Mouse (Mus musculus) cerebellum, postnatal 10 days (tissue): ENCODE results near the gene Pde11a.

ENCODE experiments used
- DNase-seq, 2 experiments: peaks; one replicate each; pipeline ENCODE4 v3.0.0; 2021; ENCODE audit warnings: mixed read lengths in 2 of 2

Pde11a gene

GRCm38 (mm10) chr2:76338215-76339156, at the start of gene Pde11a:
Gene Pde11a (minus strand): TSS chr2:76338774.
- peak; percentile 26 to 42 for DNase-seq

- DNase-seq: no peak
Measured at GRCm38 (mm10) chr2:76386531-76386930, 48.0 kb upstream of the Pde11a start.

DNA sequence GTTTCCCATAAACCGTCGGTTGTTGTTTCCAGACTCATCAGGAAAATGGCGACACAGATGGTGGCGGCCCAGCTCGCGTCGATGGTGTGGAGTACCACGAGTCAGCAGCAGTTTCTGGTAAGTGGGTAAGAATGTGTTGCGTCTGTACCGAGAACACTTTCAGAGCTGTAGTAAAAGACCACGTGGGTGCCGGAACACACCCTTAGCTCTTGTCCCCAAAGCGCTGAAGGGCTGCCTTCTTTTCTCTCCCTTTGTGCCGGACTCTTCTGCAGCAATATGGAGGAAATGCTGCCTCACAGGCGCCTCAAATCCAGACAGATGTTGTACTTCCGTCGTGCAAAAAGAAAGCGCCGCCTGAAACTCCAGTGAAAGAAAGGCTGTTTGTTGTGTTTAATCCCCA, 40.1 kb upstream of the Pde11a start:
- DNase-seq: no peak

DNA sequence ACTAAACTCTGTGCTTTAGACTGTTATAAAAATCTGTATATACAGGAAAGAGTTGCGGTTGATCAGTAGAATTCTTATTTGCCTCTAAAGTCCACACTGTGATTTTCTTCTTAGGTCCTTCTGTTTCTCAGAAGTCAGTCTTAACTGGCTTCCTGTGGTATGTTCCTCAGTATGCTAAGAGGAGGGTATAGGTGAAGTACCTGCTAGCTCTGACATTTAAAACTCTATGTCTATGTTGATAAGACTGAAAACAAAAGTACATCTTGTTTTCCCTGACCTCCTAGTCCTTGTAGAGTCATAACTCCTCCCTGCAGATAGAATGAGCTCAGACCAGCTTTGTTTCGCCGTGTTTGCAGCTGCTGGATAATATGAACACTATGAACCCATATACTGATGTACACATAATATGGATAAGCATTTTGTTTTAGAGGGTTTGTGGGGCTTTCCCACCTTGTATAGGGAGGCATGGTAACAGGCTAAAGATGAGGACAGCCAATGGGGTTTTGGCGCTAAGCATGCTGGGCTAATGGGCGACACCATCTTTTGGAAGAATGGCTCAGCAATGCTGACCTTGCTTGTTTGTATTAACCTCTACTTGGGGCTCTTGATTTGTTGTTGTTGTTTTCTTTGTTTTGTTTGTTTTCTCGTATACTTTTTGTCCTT, 36.1 kb upstream of the Pde11a start:
- no peak for DNase-seq

- DNase-seq: no peak
Measured at GRCm38 (mm10) chr2:76372244-76372643, 33.7 kb upstream of the Pde11a start.

DNA sequence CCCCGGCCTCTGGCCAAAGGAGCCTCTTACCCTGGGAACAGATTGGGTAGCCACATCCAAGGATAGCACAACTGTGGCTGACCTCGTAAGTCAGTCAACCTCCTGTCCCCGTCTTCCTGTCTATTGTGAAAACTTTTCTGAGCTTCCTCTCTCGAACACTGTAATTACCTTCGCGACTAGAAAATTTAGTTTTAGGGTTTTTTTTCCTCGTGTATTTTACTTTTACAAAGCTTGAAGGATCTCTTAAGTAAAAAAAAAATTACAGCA, 32.0 kb upstream of the Pde11a start:
- DNase-seq: no peak

DNA sequence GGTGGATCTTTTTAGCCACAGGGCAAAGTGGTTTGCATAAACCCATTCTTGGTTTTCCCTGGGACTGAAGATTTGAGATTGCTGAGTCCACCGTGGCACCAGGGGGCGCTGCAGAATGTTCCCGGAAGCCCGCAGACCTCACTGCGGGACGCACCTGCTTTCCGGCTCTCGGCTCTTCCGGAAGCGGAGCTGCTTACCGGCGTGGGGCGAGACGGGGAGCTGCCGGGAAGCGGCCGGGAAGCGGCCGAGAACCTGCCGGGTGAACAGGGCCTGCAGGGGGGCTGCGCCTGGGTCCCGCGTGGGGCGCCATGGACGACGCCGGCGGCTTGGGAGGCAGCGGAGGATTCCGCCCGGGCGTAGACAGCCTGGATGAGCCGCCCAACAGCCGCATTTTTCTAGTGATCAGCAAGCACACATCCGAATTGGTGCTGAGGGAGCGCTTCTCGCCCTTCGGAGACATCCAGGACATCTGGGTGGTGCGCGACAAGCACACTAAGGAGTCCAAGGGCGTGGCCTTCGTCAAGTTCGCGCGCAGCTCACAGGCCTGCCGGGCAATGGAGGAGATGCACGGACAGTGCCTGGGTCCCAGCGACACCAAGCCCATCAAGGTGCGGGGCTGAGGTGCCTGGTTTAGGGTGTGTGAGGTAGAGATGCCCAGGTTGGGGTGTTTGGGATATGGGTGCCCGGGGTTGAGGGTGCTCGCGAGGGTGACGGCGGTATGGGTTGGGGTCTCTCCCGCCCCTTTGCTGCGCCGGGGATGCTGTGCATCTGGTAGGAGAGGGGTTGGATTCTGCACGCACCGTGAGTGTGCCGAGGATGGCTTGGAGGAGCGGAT, 31.5 kb upstream of the Pde11a start, which contains the start of gene Rbm45:
Gene Rbm45, plus strand, starts transcription at position 164 of the 835 bp plus-strand sequence.
- DNase-seq: peak; percentile 97 to 98

DNA sequence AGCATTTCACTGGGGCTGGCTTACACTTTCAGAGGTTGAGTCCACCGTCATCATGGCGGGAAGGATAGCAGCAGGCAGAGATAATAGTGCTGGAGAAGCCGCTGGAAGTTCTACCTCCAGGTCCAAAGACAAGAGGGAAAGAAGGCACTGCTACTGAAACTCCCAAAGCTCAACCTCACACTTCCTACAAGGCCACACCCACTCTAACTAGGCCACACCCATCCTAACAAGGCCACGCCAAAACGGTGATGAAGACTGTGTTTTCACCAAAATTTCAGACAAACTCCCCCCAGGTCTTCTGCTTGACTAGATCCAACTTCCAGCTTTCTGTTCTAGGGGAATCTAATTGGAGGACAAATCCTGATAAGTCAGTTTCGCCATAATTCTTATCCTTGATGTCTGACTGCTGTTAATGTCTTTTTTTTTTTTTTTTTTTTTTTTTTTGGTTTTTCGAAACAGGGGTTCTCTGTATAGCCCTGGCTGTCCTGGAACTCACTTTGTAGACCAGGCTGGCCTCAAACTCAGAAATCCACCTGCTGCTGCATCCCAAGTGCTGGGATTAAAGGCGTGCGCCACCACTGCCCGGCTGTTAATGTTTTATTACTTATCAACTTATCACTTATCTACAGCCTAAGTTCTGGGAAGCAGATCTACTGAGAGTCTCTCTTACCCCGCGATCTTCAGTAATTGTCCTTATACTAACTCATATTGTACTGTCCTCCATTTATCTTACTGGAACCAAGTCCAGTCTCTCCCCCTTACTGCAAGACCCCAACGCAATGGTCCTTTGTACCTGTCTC, 30.5 kb upstream of the Pde11a start:
- DNase-seq: no peak

GRCm38 (mm10) chr2:76367188-76367922, 28.8 kb upstream of the Pde11a start:
- peak; percentile 92 to 95 for DNase-seq

GRCm38 (mm10) chr2:76365811-76366210, 27.2 kb upstream of the Pde11a start:
- DNase-seq: no peak

GRCm38 (mm10) chr2:76362111-76362510, 23.5 kb upstream of the Pde11a start:
- peak; percentile 63 to 73 for DNase-seq

DNA sequence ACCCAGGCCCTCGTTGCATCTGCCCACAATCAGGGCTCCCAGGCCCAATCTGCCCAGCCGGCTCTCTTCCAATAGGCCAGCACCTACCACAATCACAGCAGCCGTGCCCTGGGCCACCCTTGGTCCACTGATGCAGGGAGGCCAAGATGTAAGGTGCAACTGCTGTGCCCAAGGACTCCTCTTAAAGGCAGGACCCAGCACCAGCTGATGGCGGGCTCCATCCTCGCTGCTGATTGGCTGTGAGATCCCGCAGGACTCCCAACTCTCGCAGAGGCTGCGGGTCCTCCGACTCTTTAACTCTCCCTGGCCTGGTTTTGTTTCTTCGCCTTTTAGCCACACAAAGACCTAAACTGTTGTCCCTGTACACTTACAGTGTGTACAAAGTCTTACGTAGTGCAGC, 21.7 kb upstream of the Pde11a start, which contains the start of gene Cyct:
Gene Cyct, minus strand, starts transcription at position 225 of the 400 bp plus-strand sequence.
- no peak for DNase-seq

DNA sequence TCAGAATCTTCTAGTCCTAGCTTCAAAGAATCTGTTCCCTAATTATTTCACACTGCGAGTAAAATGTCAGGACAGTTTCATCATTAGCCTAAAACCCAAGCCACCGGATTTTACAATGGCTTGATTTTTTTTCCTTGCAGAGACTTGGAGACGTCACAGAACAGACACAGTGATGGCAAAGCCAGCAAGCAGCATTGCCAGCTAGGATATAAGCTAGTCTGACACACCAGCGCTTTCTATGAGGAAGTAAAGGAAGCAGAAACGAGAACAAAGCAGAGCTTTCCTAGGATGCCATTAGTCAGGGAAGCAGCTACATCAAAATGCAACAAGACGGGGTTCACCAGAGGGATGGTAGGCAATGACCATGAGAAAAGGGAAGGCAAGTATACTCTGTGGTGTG, 9.3 kb upstream of the Pde11a start:
- no peak for DNase-seq

DNA sequence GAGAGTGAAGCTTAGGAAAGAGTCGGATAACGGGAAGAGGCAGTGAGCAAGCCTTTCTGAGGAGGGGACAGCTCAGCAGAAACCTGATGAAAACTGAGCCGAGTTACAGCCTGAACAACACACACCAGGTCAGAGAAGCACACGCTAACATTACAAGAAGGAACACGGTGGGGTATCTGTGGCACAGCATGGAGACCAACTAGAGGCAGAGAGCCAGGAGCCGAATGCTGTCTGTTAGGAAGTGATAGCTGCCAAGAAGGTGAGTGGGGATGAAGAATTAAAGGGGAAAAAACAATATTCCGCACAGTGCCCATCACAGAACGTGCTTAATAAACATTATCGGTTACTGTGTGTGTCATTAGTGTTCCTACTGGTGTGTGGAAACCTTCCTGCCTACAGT, 3.6 kb upstream of the Pde11a start:
- peak; percentile 68 to 72 for DNase-seq

- DNase-seq: peak; percentile 20 to 45
Measured at GRCm38 (mm10) chr2:76334596-76334995, 4.0 kb downstream of the Pde11a start.

DNA sequence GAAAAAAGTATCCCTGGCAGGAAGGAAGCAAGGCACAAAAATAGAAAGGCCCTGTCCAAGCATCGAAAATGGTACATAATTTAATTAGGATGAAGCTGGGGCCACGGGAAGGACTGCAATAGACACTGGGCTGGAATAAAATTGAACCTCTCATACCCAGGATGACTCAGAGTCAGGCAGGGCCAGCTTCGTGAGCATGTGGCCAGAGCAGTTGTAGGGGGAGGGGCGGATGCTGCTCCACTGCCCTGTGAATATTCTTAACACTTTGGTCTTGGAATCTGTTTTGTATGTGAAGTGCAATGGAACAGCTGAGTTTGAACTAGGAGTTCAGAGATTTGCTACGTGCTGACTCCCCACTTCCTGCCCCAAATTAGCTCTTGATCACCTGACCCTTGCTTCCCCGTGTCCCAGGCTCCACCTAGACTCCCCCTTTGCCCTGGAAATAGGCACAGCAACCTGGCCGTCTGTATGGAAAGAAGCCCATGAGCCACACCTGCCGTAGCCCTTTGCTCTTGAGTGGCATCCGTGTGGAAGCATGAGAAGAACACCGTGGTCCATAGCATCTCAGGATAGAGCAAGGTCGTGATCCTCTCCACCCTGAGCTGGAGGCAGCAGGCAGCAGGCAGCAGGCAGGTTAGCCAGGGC, 6.3 kb downstream of the Pde11a start:
- DNase-seq: peak; percentile 17 to 20

GRCm38 (mm10) chr2:76330081-76330480, 8.5 kb downstream of the Pde11a start:
- no peak for DNase-seq

DNA sequence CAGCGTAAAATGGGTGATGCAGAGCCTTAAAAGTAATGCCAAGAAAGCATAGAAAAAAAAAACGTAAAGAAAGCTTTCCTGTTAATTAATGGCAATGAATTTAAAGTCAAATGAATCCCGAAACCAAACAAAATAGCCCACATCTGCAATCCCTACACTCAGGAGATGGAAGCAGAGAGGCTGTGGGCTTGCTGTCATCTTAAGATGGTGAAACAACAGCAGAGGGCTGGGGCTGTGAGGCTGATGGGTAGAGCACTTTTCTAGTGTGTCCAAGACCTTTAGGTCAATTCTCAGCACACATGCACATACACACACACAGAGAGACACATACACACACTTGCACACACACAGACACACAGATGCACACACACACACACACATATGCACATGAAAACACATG, 12.4 kb downstream of the Pde11a start:
- DNase-seq: no peak

DNA sequence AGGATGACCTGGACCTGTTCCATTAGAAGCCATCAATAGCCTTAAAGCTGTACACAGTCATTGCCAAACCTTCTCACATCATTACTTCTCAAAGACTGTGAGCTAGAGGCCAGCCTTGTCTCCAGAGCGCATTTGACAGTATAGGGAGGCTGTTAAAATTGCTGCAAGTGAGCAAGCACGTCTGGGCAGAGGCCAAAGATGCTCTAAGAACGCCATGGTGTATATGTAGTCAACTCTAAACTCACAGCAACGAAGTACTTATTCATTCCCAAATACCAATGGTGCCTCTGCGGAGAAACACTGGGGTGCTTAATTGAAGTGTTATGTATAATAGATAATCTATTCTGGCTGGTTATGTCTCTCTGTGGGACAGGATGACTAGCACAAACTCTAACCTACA, 14.1 kb downstream of the Pde11a start:
- no peak for DNase-seq

GRCm38 (mm10) chr2:76323185-76323875, 15.2 kb downstream of the Pde11a start:
- DNase-seq: no peak
